Mouse (Mus musculus) limb, embryonic 11.5 days (tissue): Measurements from ENCODE around the gene Dusp3. TPM values are rescaled to one million over a fixed set of nuclear protein-coding genes. Genes with fewer than 3 reads are reported as not detected.

Source experiments
- ATAC-seq: fragments of 200-750 bp; cut with Nextera tagmentation; 2 replicates; pipeline ENCODE4 v1.8.0; 2017; ENCODE audit warnings: low read depth; ENCODE audit not compliant: insufficient number of reproducible peaks, low FRiP score, low TSS enrichment
- DNase-seq: peaks from one replicate; pipeline ENCODE4 v3.0.0-alpha.2; 2015; ENCODE audit warnings: low spot score
- H3K27ac ChIP-seq: fragments of 300-500 bp; sonication (generic); replicated peaks from 2 replicates; pipeline ENCODE4 v1.5.1; 2014; ENCODE audit warnings: low read depth, mild to moderate bottlenecking, low read length
- H3K27me3 ChIP-seq: fragments of 300-500 bp; sonication (generic); 2 replicates; pipeline ENCODE4 v1.6.1; 2014; ENCODE audit warnings: mild to moderate bottlenecking, low read length, mixed read lengths; ENCODE audit not compliant: control insufficient read depth, insufficient read depth
- H3K36me3 ChIP-seq: fragments of 300-500 bp; sonication (generic); 2 replicates; pipeline ENCODE4 v1.6.1; 2014; ENCODE audit warnings: mild to moderate bottlenecking, low read length, moderate library complexity, mixed read lengths; ENCODE audit not compliant: control insufficient read depth, insufficient read depth
- H3K4me1 ChIP-seq: fragments of 300-500 bp; sonication (generic); 2 replicates; pipeline ENCODE4 v1.6.1; 2014; ENCODE audit warnings: low read length, mixed read lengths; ENCODE audit not compliant: control insufficient read depth, insufficient read depth
- H3K4me2 ChIP-seq: fragments of 300-500 bp; sonication (generic); 2 replicates; pipeline ENCODE4 v1.6.1; 2014; ENCODE audit warnings: low read depth, mild to moderate bottlenecking, moderate library complexity; ENCODE audit not compliant: severe bottlenecking
- H3K4me3 ChIP-seq: fragments of 300-500 bp; sonication (generic); 2 replicates; pipeline ENCODE4 v1.5.1; 2014; ENCODE audit warnings: low read depth, low read length
- H3K9ac ChIP-seq: fragments of 300-500 bp; sonication (generic); 2 replicates; pipeline ENCODE4 v1.6.1; 2014; ENCODE audit warnings: mild to moderate bottlenecking, low read length
- H3K9me3 ChIP-seq: fragments of 300-500 bp; sonication (generic); 2 replicates; pipeline ENCODE4 v1.6.1; 2016; ENCODE audit warnings: low read length; ENCODE audit not compliant: control insufficient read depth
- WGBS: fragments of 180-500 bp; shearing (Covaris S2); extraction: QIAGEN DNeasy Blood & Tissue Kit; methylation state at CpG from one replicate; pipeline ENCODE4 v1.1.7; 2014; 5-methylcytosine and 5-hydroxymethylcytosine counted together
- polyA plus RNA-seq: library from polyadenylated mRNA; unstranded; fragments of >200 nt; fragmentation: Nextera tagmentation; extraction: Ambion mirVana; gene quantifications from 2 replicates; pipeline ENCODE4 v1.2.1, GENCODE M21; 2014

Dusp3 gene
- polyA plus RNA-seq, 1 experiment from 2014 or later, result 11.3 TPM

DNA sequence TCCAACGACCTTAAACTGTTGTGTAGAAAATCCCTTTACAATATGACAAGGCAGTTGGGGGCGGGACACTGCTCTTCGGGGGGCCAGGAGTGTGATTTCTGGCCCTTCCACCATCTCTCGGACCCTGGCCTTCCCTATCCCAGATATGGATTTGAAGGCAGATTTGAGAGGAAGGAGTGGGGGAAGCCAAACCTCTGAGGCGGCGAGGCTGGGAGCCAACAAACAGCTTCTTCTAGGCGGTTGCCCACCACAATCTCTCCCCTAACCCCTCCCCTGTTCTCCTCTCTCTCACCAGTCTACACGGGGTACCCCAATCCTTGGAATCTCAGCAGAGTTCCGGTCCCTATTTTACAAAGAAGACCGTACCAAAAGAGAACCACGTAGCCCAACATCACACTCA, 23.8 kb downstream of the Dusp3 start:
- WGBS, result 2% methylated on average over 11 of the region's 11 CpGs
- H3K27ac ChIP-seq, result no peak overlapping the region
- H3K4me2 ChIP-seq, result peak overlapping the region; percentile 91
- H3K9ac ChIP-seq, result no peak overlapping the region
- peak; percentile 49 for DNase-seq
- H3K4me3 ChIP-seq, result peak overlapping the region; percentile 44; the same call in 1 of the 2 replicates
- no peak for ATAC-seq
- peaks cover 16% of the 10 kb centered on the region for H3K4me1 ChIP-seq
- H3K9me3 ChIP-seq, result no peaks in the 10 kb centered on the region
- no peaks in the 10 kb centered on the region for H3K36me3 ChIP-seq
- H3K27me3 ChIP-seq, result peaks cover 53% of the 10 kb centered on the region

DNA sequence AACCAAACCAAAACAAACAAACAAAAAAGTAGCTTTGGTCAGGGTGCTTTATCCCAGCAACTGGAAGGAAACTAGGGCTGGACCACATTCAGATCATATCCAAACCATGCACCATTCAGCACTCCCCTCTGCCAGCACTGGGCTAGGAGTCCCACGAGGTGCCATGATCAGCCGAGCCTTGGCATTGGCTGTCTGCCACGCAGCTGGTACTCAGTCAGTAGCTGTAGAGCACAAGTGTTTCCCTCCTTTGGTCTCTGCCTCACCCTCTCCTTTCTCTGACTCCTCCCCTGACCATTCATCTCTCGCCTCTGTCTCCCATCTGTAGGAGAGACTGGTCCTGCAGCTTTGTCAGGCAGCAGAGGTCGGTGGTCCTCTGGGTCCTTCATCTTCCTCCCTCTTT, 29.3 kb downstream of the Dusp3 start:
- Histone ChIP-seq H3K4me2 (no peak overlapping the region), H3K27ac (no peak overlapping the region), H3K36me3 (no peaks in the 10 kb centered on the region), H3K9ac (no peak overlapping the region), H3K27me3 (peaks cover 13% of the 10 kb centered on the region; the same call in 1 of the 2 replicates), H3K4me3 (no peak overlapping the region), H3K4me1 (peaks cover 6% of the 10 kb centered on the region; the same call in 1 of the 2 replicates), H3K9me3 (no peaks in the 10 kb centered on the region)
- DNase-seq (no peak), ATAC-seq (no peak)
- WGBS, result 65% methylated on average over 5 of the region's 5 CpGs

- 71% methylated on average over 4 of the region's 4 CpGs for WGBS
- no peak for ATAC-seq
- H3K4me1 ChIP-seq, result peaks cover 6% of the 10 kb centered on the region; the same call in 1 of the 2 replicates
- no peaks in the 10 kb centered on the region for H3K27me3 ChIP-seq
- no peak overlapping the region for H3K4me3 ChIP-seq
- no peaks in the 10 kb centered on the region for H3K36me3 ChIP-seq
- DNase-seq, result no peak
- no peak overlapping the region for H3K27ac ChIP-seq
- no peaks in the 10 kb centered on the region for H3K9me3 ChIP-seq
- H3K9ac ChIP-seq, result no peak overlapping the region
- no peak overlapping the region for H3K4me2 ChIP-seq
Measured at GRCm38 (mm10) chr11:101953441-101953840, 33.4 kb downstream of the Dusp3 start.

DNA sequence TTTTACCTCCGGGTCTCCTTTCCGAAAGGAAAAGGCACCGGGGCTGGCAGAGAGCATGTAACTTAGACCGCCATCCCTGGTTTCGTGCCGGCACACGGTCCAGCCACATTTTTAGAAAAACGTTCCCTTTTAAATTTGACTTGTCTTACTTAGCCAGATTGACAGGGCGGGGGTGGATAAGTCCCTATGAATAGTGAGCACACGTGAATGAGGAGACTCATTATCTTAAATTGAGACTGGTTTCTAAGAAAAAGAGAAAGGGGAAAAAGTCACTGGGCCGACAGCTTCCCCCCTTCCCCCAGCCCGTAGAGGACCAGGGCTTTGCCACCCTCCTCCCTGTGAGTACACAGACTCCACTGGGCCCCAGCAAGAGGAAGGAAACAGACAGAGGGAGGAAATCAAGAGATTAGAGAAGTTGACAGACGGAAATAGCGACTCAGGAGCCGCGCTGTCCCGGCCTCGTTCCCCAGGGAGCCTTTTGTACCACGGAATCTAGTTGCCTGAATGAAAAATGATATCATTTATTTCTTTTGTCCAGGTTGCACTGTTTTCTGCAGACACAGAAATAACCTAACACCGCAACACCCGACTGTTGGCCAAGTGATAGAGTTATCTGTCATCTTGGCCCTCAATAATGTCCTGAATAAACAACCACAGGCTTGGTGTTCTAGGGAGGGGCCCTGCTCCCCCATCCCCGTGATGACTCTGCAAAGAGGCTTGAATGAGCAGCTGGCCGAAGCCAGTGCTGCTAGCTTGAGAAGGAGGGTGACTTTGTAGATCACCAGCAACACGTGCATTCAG, 34.1 kb downstream of the Dusp3 start:
- 38% methylated on average over 24 of the region's 24 CpGs for WGBS
- no peak overlapping the region for H3K27ac ChIP-seq
- no peaks in the 10 kb centered on the region for H3K9me3 ChIP-seq
- H3K36me3 ChIP-seq, result no peaks in the 10 kb centered on the region
- H3K9ac ChIP-seq, result no peak overlapping the region
- H3K4me1 ChIP-seq, result peaks cover 6% of the 10 kb centered on the region; the same call in 1 of the 2 replicates
- no peak for DNase-seq
- ATAC-seq, result no peak
- H3K27me3 ChIP-seq, result no peaks in the 10 kb centered on the region
- H3K4me2 ChIP-seq, result no peak overlapping the region
- no peak overlapping the region for H3K4me3 ChIP-seq

- no peak overlapping the region for H3K4me3 ChIP-seq
- DNase-seq, result no peak
- no peak overlapping the region for H3K4me2 ChIP-seq
- H3K9me3 ChIP-seq, result no peaks in the 10 kb centered on the region
- H3K27me3 ChIP-seq, result no peaks in the 10 kb centered on the region
- ATAC-seq, result no peak
- H3K9ac ChIP-seq, result no peak overlapping the region
- 91% methylated on average over 5 of the region's 5 CpGs for WGBS
- peaks cover 6% of the 10 kb centered on the region; the same call in 1 of the 2 replicates for H3K4me1 ChIP-seq
- H3K36me3 ChIP-seq, result no peaks in the 10 kb centered on the region
- H3K27ac ChIP-seq, result no peak overlapping the region
Measured at GRCm38 (mm10) chr11:101950021-101950420, 36.8 kb downstream of the Dusp3 start.

- H3K27ac ChIP-seq, result no peak overlapping the region
- no peak for ATAC-seq
Measured at GRCm38 (mm10) chr11:101946525-101946924, 40.3 kb downstream of the Dusp3 start.

GRCm38 (mm10) chr11:101943055-101943454, 43.8 kb downstream of the Dusp3 start:
- ATAC-seq, result no peak
- H3K4me2 ChIP-seq, result no peak overlapping the region
- no peaks in the 10 kb centered on the region for H3K9me3 ChIP-seq
- H3K27ac ChIP-seq, result no peak overlapping the region
- H3K36me3 ChIP-seq, result no peaks in the 10 kb centered on the region
- 33% methylated on average over 3 of the region's 3 CpGs for WGBS
- DNase-seq, result no peak
- H3K4me3 ChIP-seq, result no peak overlapping the region
- no peak overlapping the region for H3K9ac ChIP-seq
- H3K4me1 ChIP-seq, result 0 out of 2 replicates have a peak, but pooled peaks cover 3% of the 10 kb centered on the region
- H3K27me3 ChIP-seq, result peaks cover 4% of the 10 kb centered on the region

More at GRCm38 (mm10) chr11:101946525-101946924, 40.3 kb downstream of the Dusp3 start:
- Histone ChIP-seq H3K9me3 (no peaks in the 10 kb centered on the region), H3K4me2 (no peak overlapping the region), H3K27me3 (no peaks in the 10 kb centered on the region), H3K36me3 (no peaks in the 10 kb centered on the region), H3K4me3 (no peak overlapping the region), H3K9ac (no peak overlapping the region), H3K4me1 (no peaks in the 10 kb centered on the region)
- peak; percentile 71 for DNase-seq
- WGBS, result 19% methylated on average over 5 of the region's 5 CpGs

- Histone ChIP-seq H3K9ac (peak overlapping the region; percentile 58), H3K4me2 (peak overlapping the region; percentile 71), H3K4me3 (peak overlapping the region; percentile 34), H3K27ac (no peak overlapping the region), H3K36me3 (no peaks in the 10 kb centered on the region), H3K4me1 (peaks cover 5% of the 10 kb centered on the region), H3K9me3 (no peaks in the 10 kb centered on the region), H3K27me3 (peaks cover 17% of the 10 kb centered on the region)
- DNase-seq (peak; percentile 53), ATAC-seq (no peak)
- under 1% methylated on average over 32 of the region's 32 CpGs for WGBS
Measured at GRCm38 (mm10) chr11:101937108-101937507, 49.7 kb downstream of the Dusp3 start.
